Mouse (Mus musculus): ENCODE data around the gene Kcnk10.

GRCm38 (mm10) chr12:98477673-98478461 is 100.2 kb downstream of the Kcnk10 start:
- TF ChIP-seq CTCF (IDR thresholded peaks at IDR 0.05; ENCODE audit: extremely low read depth, insufficient read length, insufficient replicate concordance, low read depth, low read length) (no peak), POLR2A (IDR thresholded peaks at IDR 0.05; ENCODE audit: low read depth, low read length) (no peak)

Measured in small intestine, adult 2 months (tissue).